Mouse (Mus musculus) embryonic stem cell, embryonic (primary cell): ENCODE data around the gene 1700024P04Rik.
"Not testable (repeated sequence)": the region's sequence is repeated elsewhere in the genome, so short reads cannot be mapped to it uniquely, and the experiment has no call there.

ENCODE experiments used
- CTCF ChIA-PET, 4 experiments: fragments of 300-600 bp in 2 of 4; fragments of 350-600 bp in 2 of 4; sonication (Branson Sonifier 250); formaldehyde crosslinking; loops; one replicate each; lab custom pipeline; 2022; ENCODE audit warnings: inconsistent platforms in 2 of 4; lab: Charles Lee
- POLR2A ChIA-PET, 4 experiments: fragments of 300-600 bp in 2 of 4; fragments of 350-600 bp in 2 of 4; sonication (Branson Sonifier 250); formaldehyde crosslinking; loops; one replicate each; lab custom pipeline; 2022; ENCODE audit warnings: antibody characterized with exemption in 4 of 4, inconsistent platforms in 1 of 4; lab: Charles Lee

The 1700024P04Rik gene

GRCm38 (mm10) chr13:98976022-98976421 lies 8.3 kb downstream of the 1700024P04Rik start:
- CTCF ChIA-PET, result not testable (repeated sequence)
- POLR2A ChIA-PET, result interaction anchor here (0.6 to 5.6 kb wide), 26 partner anchors 11 to 124 kb away, joined by 3 to 64 read pairs (median 10); partner anchors contain the start of gene Tnpo1 (in 1 of the 4)

DNA sequence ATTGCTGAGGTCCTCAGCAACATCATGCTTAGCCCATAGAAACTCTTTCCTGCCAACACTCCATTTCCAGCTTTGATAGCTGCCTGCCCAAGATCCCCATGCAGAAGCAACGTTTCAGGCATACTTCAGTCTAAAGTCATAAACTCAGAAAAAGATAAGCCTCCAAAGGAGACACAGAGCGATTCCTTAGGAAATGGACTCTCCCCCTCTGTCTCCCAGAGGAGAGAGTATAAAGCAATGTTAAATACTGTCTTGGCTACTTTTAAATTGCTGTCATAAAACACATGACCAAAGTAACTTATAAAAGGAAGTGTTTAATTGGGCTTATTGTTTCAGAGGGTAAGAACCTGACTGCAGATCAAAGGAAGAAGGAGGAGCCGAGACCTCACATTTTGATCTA lies 12.3 kb downstream of the 1700024P04Rik start:
- CTCF ChIA-PET, result no interaction called here
- POLR2A ChIA-PET, result interaction anchor here in 1 of 4 experiments (0.9 to 1.1 kb wide), 2 partner anchors 8 to 96 kb away, joined by 3 to 4 read pairs; no protein-coding TSS in a partner anchor

DNA sequence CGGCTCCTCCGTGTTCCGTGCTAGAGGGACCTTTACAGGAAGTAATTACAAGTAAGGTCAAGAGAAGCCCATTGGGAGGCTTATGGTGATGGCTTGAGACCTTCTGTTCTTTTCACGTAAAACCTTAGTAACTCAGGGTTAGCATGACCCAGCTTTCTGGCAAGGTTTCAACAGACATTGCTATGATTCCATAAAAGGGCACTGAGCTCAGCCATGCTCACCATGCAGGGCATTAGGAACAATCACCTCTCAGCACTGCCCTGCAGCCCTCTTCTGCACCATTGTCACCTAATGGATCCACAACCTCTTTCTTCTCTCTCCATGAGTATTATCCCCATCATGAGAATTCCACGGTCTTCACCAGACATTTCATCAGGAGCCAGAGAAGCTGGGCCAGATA lies 12.7 kb downstream of the 1700024P04Rik start:
- ChIA-PET POLR2A (interaction anchor here in 1 of 4 experiments (0.9 kb wide), 1 partner anchor 97 kb away, joined by 4 read pairs; no protein-coding TSS in a partner anchor), CTCF (no interaction called here)

GRCm38 (mm10) chr13:98968517-98968916 lies 15.8 kb downstream of the 1700024P04Rik start:
- ChIA-PET CTCF (interaction anchor here in 1 of 4 experiments (1.5 kb wide), 1 partner anchor 9 kb away, joined by 4 read pairs; no protein-coding TSS in a partner anchor), POLR2A (interaction anchor here in 3 of 4 experiments (0.6 to 2.1 kb wide), 7 partner anchors 8 to 123 kb away, joined by 3 to 7 read pairs (median 3); no protein-coding TSS in a partner anchor)

GRCm38 (mm10) chr13:98967942-98968341 lies 16.4 kb downstream of the 1700024P04Rik start:
- POLR2A ChIA-PET, result interaction anchor here in 2 of 4 experiments (0.6 to 2.1 kb wide), 4 partner anchors 9 to 51 kb away, joined by 3 to 7 read pairs (median 4); no protein-coding TSS in a partner anchor
- CTCF ChIA-PET, result interaction anchor here in 1 of 4 experiments (0.6 kb wide), 1 partner anchor 78 kb away, joined by 3 read pairs; no protein-coding TSS in a partner anchor

DNA sequence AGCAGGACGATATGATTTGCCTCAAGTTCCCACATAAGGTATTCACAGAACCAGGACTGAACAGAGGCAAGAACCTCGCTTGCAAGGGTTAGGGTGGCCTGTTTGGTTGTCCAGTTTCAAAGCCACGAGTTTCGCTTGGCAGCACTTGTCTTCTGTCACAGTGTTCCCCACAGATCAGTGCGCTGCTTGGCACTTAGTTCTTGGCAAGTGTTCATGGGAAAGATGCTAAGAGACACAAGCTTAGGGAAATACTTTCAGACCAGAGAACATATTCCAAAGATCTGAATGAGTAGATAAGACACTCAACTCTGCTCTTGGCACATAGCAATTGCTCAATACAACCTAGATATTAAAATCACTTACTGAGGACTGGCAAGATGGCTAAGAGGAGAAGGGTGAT lies 17.8 kb downstream of the 1700024P04Rik start:
- ChIA-PET CTCF (no interaction called here), POLR2A (no interaction called here)

DNA sequence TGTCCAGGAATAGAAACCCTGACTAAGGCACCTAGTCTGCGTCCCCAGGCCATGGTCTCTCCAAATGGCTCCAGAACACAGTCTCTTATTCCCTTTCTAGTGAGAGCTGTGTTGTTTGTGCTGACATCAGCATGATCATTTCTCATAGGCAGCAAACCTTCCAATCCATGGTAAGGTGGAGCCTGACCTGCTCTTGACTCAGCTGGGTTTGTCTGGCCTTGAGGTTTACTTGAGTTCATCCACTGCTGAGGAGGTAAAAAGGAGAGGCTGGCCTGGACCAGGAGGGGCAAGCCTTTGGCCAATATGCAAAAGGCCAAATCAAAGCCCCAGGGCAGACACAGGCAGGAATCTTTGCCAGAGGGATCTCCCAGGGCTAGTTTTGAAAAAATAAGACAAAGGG lies 20.8 kb downstream of the 1700024P04Rik start:
- CTCF ChIA-PET, result no interaction called here
- POLR2A ChIA-PET, result interaction anchor here in 1 of 4 experiments (0.7 to 1.5 kb wide), 2 partner anchors 9 to 13 kb away, joined by 3 to 6 read pairs; no protein-coding TSS in a partner anchor

GRCm38 (mm10) chr13:98958177-98958576 lies 26.2 kb downstream of the 1700024P04Rik start:
- ChIA-PET POLR2A (no interaction called here), CTCF (no interaction called here)

- ChIA-PET POLR2A (interaction anchor here (0.7 to 1.7 kb wide), 6 partner anchors 13 to 59 kb away, joined by 3 to 19 read pairs (median 4); no protein-coding TSS in a partner anchor), CTCF (interaction anchor here in 2 of 4 experiments (0.6 to 0.7 kb wide), 2 partner anchors 72 to 88 kb away, joined by 3 to 12 read pairs; no protein-coding TSS in a partner anchor)
These were observed 28.2 kb downstream of the 1700024P04Rik start for GRCm38 (mm10) chr13:98956209-98956608.

- POLR2A ChIA-PET, result interaction anchor here (0.6 to 1.7 kb wide), 6 partner anchors 26 to 60 kb away, joined by 3 to 5 read pairs (median 3); no protein-coding TSS in a partner anchor
- CTCF ChIA-PET, result interaction anchor here in 1 of 4 experiments (0.6 kb wide), 1 partner anchor 73 kb away, joined by 12 read pairs; no protein-coding TSS in a partner anchor
These were observed 28.7 kb downstream of the 1700024P04Rik start for GRCm38 (mm10) chr13:98955676-98956075.

GRCm38 (mm10) chr13:98955226-98955625 lies 29.1 kb downstream of the 1700024P04Rik start:
- CTCF ChIA-PET, result no interaction called here
- POLR2A ChIA-PET, result interaction anchor here (0.6 to 1.7 kb wide), 5 partner anchors 26 to 61 kb away, joined by 3 to 5 read pairs (median 3); no protein-coding TSS in a partner anchor

DNA sequence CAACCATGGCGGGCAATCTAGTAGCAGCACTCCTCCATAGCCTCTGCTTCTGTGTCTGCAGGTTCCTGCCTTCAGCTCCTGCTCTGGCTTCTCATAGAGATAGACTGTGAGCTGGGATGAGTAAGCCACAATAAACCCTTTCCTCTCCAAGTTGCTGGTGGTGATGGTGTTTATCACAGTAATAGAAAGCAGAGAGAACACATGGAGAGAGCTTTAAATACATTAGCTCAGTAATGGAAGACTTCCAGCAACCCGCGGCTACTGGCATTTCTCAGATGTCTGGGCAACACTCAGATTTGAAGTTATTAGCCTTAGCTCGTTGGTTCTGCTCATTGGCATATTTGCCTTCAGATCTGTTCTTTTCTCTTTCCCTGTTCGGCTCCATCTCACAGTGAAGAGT lies 30.5 kb downstream of the 1700024P04Rik start:
- ChIA-PET POLR2A (interaction anchor here in 1 of 4 experiments (0.5 kb wide), 1 partner anchor 65 kb away, joined by 3 read pairs; no protein-coding TSS in a partner anchor), CTCF (interaction anchor here in 1 of 4 experiments (0.5 to 0.6 kb wide), 2 partner anchors 31 to 137 kb away, joined by 3 to 8 read pairs; partner anchors contain the start of gene 1700024P04Rik)

DNA sequence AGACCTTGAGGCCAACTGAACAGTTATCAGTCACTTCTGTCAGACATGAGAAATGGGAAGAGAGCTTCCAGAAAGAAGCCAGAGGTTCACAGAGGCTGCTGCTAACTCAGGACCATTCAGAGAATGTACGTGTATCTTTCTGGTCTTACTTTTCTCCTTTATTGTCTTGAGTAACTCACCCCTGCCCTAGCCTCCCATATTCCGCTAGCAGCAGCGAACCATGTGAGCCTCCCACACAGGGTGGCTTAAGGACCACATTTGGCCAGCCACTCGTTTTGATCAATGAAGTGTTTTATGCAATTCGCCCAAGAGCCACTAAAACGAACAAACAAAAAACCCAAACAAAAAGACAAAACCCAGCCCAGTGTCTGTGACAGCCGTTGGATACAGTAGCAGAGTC lies 32.4 kb downstream of the 1700024P04Rik start:
- POLR2A ChIA-PET, result interaction anchor here in 1 of 4 experiments (1.0 kb wide), 1 partner anchor 10 kb away, joined by 4 read pairs; no protein-coding TSS in a partner anchor
- CTCF ChIA-PET, result no interaction called here

DNA sequence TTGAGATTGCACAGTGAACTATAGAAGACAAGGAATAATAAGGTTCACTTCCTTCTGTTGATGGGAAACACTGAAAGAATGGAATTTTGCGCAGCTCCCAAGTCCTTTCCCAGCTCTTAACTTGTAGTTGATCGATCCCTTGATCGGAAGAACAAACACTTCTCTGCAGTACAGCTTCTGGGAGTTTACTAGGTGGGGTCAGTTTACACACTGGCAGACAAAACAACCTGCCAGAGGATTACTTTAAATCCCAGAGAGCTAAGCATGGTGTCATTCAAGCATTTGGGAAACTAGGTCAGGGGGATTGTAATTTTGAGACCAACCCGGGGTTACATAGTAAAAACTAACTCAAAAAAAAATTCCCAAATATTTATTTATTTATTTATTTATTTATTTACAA lies 36.2 kb downstream of the 1700024P04Rik start:
- POLR2A ChIA-PET, result interaction anchor here in 2 of 4 experiments (0.5 to 1.3 kb wide), 5 partner anchors 11 to 30 kb away, joined by 3 read pairs; no protein-coding TSS in a partner anchor
- CTCF ChIA-PET, result no interaction called here

- ChIA-PET CTCF (interaction anchor here in 1 of 4 experiments (0.6 kb wide), 1 partner anchor 145 kb away, joined by 6 read pairs; no protein-coding TSS in a partner anchor), POLR2A (no interaction called here)
These were observed 37.9 kb downstream of the 1700024P04Rik start for GRCm38 (mm10) chr13:98946434-98946833.

DNA sequence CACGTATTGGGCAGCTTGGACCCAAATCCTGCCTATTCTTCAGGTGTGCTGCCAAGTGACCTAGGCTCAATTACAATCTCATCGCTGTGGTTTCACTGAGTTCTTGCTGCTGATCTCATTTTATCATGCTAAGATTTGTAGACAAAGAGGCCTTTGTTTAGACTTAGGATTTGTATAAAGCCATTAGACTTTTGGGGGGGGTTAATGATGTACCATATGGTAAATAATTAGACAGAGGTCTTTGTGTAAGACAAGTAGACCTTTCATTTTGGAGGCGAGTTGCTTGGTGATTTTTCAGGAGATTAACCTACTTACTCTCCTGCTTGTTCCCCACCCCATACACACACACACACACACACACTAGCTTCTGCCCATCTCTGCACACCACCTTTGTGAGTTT lies 38.5 kb downstream of the 1700024P04Rik start:
- ChIA-PET POLR2A (interaction anchor here in 1 of 4 experiments (0.7 kb wide), 1 partner anchor 72 kb away, joined by 3 read pairs; no protein-coding TSS in a partner anchor), CTCF (interaction anchor here in 1 of 4 experiments (0.6 kb wide), 1 partner anchor 146 kb away, joined by 6 read pairs; no protein-coding TSS in a partner anchor)

- CTCF ChIA-PET, result no interaction called here
- POLR2A ChIA-PET, result interaction anchor here in 1 of 4 experiments (0.7 kb wide), 1 partner anchor 73 kb away, joined by 3 read pairs; no protein-coding TSS in a partner anchor
These were observed 39.0 kb downstream of the 1700024P04Rik start for GRCm38 (mm10) chr13:98945381-98945780.

DNA sequence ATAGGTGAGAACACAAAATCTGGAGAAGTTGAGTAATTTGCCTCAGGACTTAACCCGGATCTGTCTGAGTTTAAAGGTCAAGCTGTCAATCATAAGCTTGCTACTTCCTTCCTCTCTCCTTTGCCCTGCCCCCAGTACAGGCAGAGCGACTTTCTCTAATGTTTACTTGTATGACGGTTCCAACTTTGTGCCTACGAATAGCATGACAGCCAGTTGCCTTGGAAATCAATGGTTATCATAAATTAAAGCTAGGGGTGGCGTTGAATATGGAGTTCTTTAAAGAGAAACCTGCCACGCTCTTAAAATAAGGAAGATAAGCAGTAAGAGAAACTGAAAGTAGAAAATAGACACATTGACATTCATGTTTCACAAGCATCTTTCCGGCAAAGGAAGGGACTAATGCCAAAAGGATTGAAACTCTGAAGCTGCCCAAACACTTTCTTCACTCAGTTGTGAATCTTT lies 39.7 kb downstream of the 1700024P04Rik start:
- CTCF ChIA-PET, result no interaction called here
- POLR2A ChIA-PET, result interaction anchor here in 2 of 4 experiments (0.5 to 2.1 kb wide), 3 partner anchors 19 to 142 kb away, joined by 3 to 9 read pairs (median 4); partner anchors contain the start of gene Tnpo1 (in 1 of the 2)

DNA sequence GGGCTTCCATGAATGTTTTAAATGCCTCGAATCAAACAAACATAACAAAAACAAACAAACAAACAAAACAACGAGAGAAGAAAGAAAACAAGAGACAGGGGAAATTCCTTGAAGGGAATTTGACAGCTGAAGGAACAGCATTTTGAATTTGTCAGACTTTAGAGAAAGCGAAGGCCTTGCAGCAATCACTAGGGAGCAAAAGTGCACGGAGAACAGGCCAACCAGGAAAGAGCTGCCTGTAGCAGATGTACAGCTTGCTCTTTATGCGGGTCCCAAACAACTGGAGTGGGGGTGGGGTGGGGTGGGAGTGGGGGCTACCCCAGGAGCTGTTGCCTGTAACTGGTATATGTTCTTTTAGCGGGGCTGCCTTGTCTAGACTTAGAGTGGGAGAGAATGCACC lies 42.0 kb downstream of the 1700024P04Rik start:
- ChIA-PET POLR2A (interaction anchor here in 2 of 4 experiments (0.6 to 1.4 kb wide), 10 partner anchors 10 to 397 kb away, joined by 3 to 7 read pairs (median 3); no protein-coding TSS in a partner anchor), CTCF (interaction anchor here in 3 of 4 experiments (0.6 to 1.4 kb wide), 3 partner anchors 15 to 210 kb away, joined by 3 read pairs; no protein-coding TSS in a partner anchor)
